Mouse (Mus musculus): ENCODE results near the gene Ndufs6. TPM values are rescaled to one million over a fixed set of nuclear protein-coding genes. Genes with fewer than 3 reads are reported as not detected.

Gene Ndufs6
- polyA plus RNA-seq, 1 experiment from 2014 or later, result 448 TPM

- Histone ChIP-seq H3K4me1 (replicated peaks; ENCODE audit: control insufficient read depth, insufficient read depth, low read length) (peaks cover 5% of the 10 kb centered on the region; the same call in 1 of the 2 replicates), H3K4me3 (ENCODE audit: low read depth, low read length) (no peak overlapping the region), H3K36me3 (ENCODE audit: control insufficient read depth, insufficient read depth, low read length) (peaks cover 53% of the 10 kb centered on the region), H3K9ac (ENCODE audit: low read length) (no peak overlapping the region), H3K4me2 (ENCODE audit: low read length) (no peak overlapping the region), H3K27me3 (replicated peaks; ENCODE audit: control insufficient read depth, insufficient read depth, low read length) (no peaks in the 10 kb centered on the region), H3K27ac (ENCODE audit: low read depth) (no peak overlapping the region), H3K9me3 (ENCODE audit: control insufficient read depth, low read length) (0 out of 2 replicates have a peak, but pooled peaks cover under 1% of the 10 kb centered on the region)
- DNase-seq (ENCODE audit: low spot score) (no peak), ATAC-seq (replicated peaks; ENCODE audit: low FRiP score, low TSS enrichment, low read depth) (no peak)
- WGBS, result 96% methylated on average over 4 of the region's 4 CpGs
Measured at GRCm38 (mm10) chr13:73323406-73323805, 4.9 kb downstream of the Ndufs6 start.

DNA sequence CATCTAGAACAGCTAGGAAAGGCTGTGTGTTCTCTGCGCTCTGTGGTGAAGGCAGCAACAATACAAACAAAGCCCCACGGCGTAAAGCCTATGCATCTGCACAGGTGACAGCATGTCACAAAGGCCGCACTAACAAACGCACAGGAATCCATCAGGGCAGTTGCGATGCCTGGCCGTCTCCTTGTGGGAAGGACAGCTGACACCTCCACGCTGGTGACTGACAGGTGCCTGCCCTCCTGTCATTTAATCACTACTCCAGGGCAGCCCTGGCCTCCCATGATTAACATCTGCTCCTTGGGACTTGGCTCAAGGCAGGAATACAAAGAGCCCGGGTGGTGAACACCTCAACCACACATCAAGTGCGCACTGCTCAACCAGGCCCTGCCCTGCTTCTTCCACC lies 5.7 kb downstream of the Ndufs6 start:
- no peak overlapping the region for H3K27ac ChIP-seq (ENCODE audit: low read depth)
- 91% methylated on average over 10 of the region's 10 CpGs for WGBS
- ATAC-seq (replicated peaks; ENCODE audit: low FRiP score, low TSS enrichment, low read depth), result no peak
- no peak overlapping the region for H3K4me2 ChIP-seq (ENCODE audit: low read length)
- H3K9ac ChIP-seq (ENCODE audit: low read length), result no peak overlapping the region
- no peaks in the 10 kb centered on the region for H3K27me3 ChIP-seq (replicated peaks; ENCODE audit: control insufficient read depth, insufficient read depth, low read length)
- H3K4me1 ChIP-seq (replicated peaks; ENCODE audit: control insufficient read depth, insufficient read depth, low read length), result peaks cover 3% of the 10 kb centered on the region; the same call in 1 of the 2 replicates
- H3K36me3 ChIP-seq (ENCODE audit: control insufficient read depth, insufficient read depth, low read length), result peaks cover 58% of the 10 kb centered on the region
- no peak for DNase-seq (ENCODE audit: low spot score)
- peaks cover 5% of the 10 kb centered on the region; the same call in 1 of the 2 replicates for H3K9me3 ChIP-seq (ENCODE audit: control insufficient read depth, low read length)
- no peak overlapping the region for H3K4me3 ChIP-seq (ENCODE audit: low read depth, low read length)

- no peaks in the 10 kb centered on the region for H3K27me3 ChIP-seq (replicated peaks; ENCODE audit: control insufficient read depth, insufficient read depth, low read length)
- H3K9ac ChIP-seq (ENCODE audit: low read length), result no peak overlapping the region
- H3K4me1 ChIP-seq (replicated peaks; ENCODE audit: control insufficient read depth, insufficient read depth, low read length), result no peaks in the 10 kb centered on the region
- no peak overlapping the region for H3K4me3 ChIP-seq (ENCODE audit: low read depth, low read length)
- ATAC-seq (replicated peaks; ENCODE audit: low FRiP score, low TSS enrichment, low read depth) (no peak), DNase-seq (ENCODE audit: low spot score) (no peak)
- no peak overlapping the region for H3K4me2 ChIP-seq (ENCODE audit: low read length)
- no peak overlapping the region for H3K27ac ChIP-seq (ENCODE audit: low read depth)
- peaks cover 51% of the 10 kb centered on the region for H3K36me3 ChIP-seq (ENCODE audit: control insufficient read depth, insufficient read depth, low read length)
- H3K9me3 ChIP-seq (ENCODE audit: control insufficient read depth, low read length), result peaks cover 12% of the 10 kb centered on the region
- 97% methylated on average over 4 of the region's 4 CpGs for WGBS
Measured at GRCm38 (mm10) chr13:73320048-73320447, 8.3 kb downstream of the Ndufs6 start.

DNA sequence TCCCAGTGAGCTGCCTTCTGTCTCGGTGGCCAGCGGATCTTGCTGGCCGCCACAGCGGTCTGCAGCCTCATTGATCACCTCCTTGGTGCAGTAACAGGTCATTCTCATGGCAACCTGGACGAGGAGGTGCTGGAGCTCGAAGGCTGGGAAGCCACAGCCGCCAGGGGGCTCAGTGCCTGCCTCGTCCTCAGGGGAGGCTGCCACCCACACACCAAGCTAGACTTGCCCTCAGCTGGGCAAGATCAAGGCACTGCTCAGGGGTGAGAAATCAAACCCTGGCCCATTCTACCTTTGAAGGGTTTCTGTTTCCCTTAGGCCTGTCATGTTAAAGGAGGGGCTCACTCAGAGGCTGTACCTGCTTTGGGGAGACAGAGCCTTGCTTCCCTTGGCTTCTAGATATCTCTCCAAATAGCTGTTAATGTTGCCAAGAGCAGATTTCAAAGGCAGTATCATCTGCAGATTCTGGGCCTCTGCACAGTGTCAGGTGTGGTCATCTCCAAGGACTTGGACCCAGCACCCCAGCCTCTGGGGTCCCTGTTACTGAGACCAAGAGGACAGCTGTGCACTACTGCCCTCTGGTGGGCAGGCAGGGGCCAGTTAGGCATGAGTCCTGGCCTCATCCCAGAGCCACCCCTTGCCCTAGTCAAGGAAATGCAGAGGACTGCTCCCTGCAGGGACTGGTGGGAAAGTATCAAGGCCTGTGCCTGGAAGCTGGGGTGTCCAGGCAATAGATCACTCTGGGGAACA lies 18.0 kb downstream of the Ndufs6 start:
- H3K27me3 ChIP-seq (replicated peaks; ENCODE audit: control insufficient read depth, insufficient read depth, low read length), result no peaks in the 10 kb centered on the region
- no peak overlapping the region for H3K4me2 ChIP-seq (ENCODE audit: low read length)
- WGBS, result 36% methylated on average over 8 of the region's 8 CpGs
- ATAC-seq (replicated peaks; ENCODE audit: low FRiP score, low TSS enrichment, low read depth) (peak; percentile 84), DNase-seq (ENCODE audit: low spot score) (peak; percentile 79)
- no peak overlapping the region for H3K4me3 ChIP-seq (ENCODE audit: low read depth, low read length)
- no peaks in the 10 kb centered on the region for H3K36me3 ChIP-seq (ENCODE audit: control insufficient read depth, insufficient read depth, low read length)
- H3K27ac ChIP-seq (ENCODE audit: low read depth), result no peak overlapping the region
- H3K9me3 ChIP-seq (ENCODE audit: control insufficient read depth, low read length), result no peaks in the 10 kb centered on the region
- no peak overlapping the region for H3K9ac ChIP-seq (ENCODE audit: low read length)
- H3K4me1 ChIP-seq (replicated peaks; ENCODE audit: control insufficient read depth, insufficient read depth, low read length), result no peaks in the 10 kb centered on the region

GRCm38 (mm10) chr13:73306430-73306829 lies 21.9 kb downstream of the Ndufs6 start:
- H3K9me3 ChIP-seq (ENCODE audit: control insufficient read depth, low read length), result no peaks in the 10 kb centered on the region
- H3K4me1 ChIP-seq (replicated peaks; ENCODE audit: control insufficient read depth, insufficient read depth, low read length), result 0 out of 2 replicates have a peak, but pooled peaks cover 4% of the 10 kb centered on the region
- no peaks in the 10 kb centered on the region for H3K27me3 ChIP-seq (replicated peaks; ENCODE audit: control insufficient read depth, insufficient read depth, low read length)
- DNase-seq (ENCODE audit: low spot score) (no peak), ATAC-seq (replicated peaks; ENCODE audit: low FRiP score, low TSS enrichment, low read depth) (no peak)
- 65% methylated on average over 4 of the region's 4 CpGs for WGBS
- no peak overlapping the region for H3K27ac ChIP-seq (ENCODE audit: low read depth)
- no peak overlapping the region for H3K9ac ChIP-seq (ENCODE audit: low read length)
- H3K36me3 ChIP-seq (ENCODE audit: control insufficient read depth, insufficient read depth, low read length), result no peaks in the 10 kb centered on the region
- no peak overlapping the region for H3K4me3 ChIP-seq (ENCODE audit: low read depth, low read length)
- H3K4me2 ChIP-seq (ENCODE audit: low read length), result no peak overlapping the region

DNA sequence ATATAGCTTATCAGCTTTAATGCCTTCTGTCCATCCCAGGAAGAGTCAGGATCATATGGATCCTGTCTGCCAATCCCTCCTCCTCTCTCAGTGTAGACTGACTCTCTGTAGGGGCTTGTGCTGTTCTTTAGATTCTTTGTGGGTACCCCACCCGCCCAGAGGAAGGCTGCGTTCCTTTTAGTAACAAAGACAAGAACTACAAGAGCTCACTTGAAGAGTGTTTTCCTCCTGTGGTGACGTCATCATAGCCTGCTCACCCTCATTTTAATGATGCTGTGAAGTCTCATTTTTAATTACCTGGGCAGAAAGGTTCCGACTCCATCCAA lies 22.3 kb downstream of the Ndufs6 start:
- WGBS, result 56% methylated on average over 4 of the region's 4 CpGs
- DNase-seq (ENCODE audit: low spot score), result no peak

GRCm38 (mm10) chr13:73305398-73306084 lies 22.8 kb downstream of the Ndufs6 start:
- ATAC-seq (replicated peaks; ENCODE audit: low FRiP score, low TSS enrichment, low read depth), result no peak
- no peak overlapping the region for H3K27ac ChIP-seq (ENCODE audit: low read depth)
- no peak overlapping the region for H3K4me3 ChIP-seq (ENCODE audit: low read depth, low read length)

More for the DNA sequence above, 22.3 kb downstream of the Ndufs6 start:
- ATAC-seq (replicated peaks; ENCODE audit: low FRiP score, low TSS enrichment, low read depth), result no peak
- H3K36me3 ChIP-seq (ENCODE audit: control insufficient read depth, insufficient read depth, low read length), result no peaks in the 10 kb centered on the region
- no peak overlapping the region for H3K4me2 ChIP-seq (ENCODE audit: low read length)
- 0 out of 2 replicates have a peak, but pooled peaks cover 4% of the 10 kb centered on the region for H3K4me1 ChIP-seq (replicated peaks; ENCODE audit: control insufficient read depth, insufficient read depth, low read length)
- H3K9ac ChIP-seq (ENCODE audit: low read length), result no peak overlapping the region
- no peaks in the 10 kb centered on the region for H3K27me3 ChIP-seq (replicated peaks; ENCODE audit: control insufficient read depth, insufficient read depth, low read length)
- H3K4me3 ChIP-seq (ENCODE audit: low read depth, low read length), result no peak overlapping the region
- H3K27ac ChIP-seq (ENCODE audit: low read depth), result no peak overlapping the region
- H3K9me3 ChIP-seq (ENCODE audit: control insufficient read depth, low read length), result no peaks in the 10 kb centered on the region

GRCm38 (mm10) chr13:73304729-73305128 lies 23.6 kb downstream of the Ndufs6 start:
- H3K4me3 ChIP-seq (ENCODE audit: low read depth, low read length), result no peak overlapping the region
- H3K27me3 ChIP-seq (replicated peaks; ENCODE audit: control insufficient read depth, insufficient read depth, low read length), result no peaks in the 10 kb centered on the region
- H3K9me3 ChIP-seq (ENCODE audit: control insufficient read depth, low read length), result no peaks in the 10 kb centered on the region
- H3K9ac ChIP-seq (ENCODE audit: low read length), result no peak overlapping the region
- 0 out of 2 replicates have a peak, but pooled peaks cover 4% of the 10 kb centered on the region for H3K4me1 ChIP-seq (replicated peaks; ENCODE audit: control insufficient read depth, insufficient read depth, low read length)
- 34% methylated on average over 6 of the region's 6 CpGs for WGBS
- no peak overlapping the region for H3K4me2 ChIP-seq (ENCODE audit: low read length)
- no peaks in the 10 kb centered on the region for H3K36me3 ChIP-seq (ENCODE audit: control insufficient read depth, insufficient read depth, low read length)
- 0 out of 2 replicates have a peak, but pooled peaks have one; percentile 32 for ATAC-seq (replicated peaks; ENCODE audit: low FRiP score, low TSS enrichment, low read depth)
- no peak for DNase-seq (ENCODE audit: low spot score)
- no peak overlapping the region for H3K27ac ChIP-seq (ENCODE audit: low read depth)

More at GRCm38 (mm10) chr13:73305398-73306084, 22.8 kb downstream of the Ndufs6 start:
- H3K4me2 ChIP-seq (ENCODE audit: low read length), result no peak overlapping the region
- H3K4me1 ChIP-seq (replicated peaks; ENCODE audit: control insufficient read depth, insufficient read depth, low read length), result 0 out of 2 replicates have a peak, but pooled peaks cover 4% of the 10 kb centered on the region
- no peak for DNase-seq (ENCODE audit: low spot score)
- no peaks in the 10 kb centered on the region for H3K27me3 ChIP-seq (replicated peaks; ENCODE audit: control insufficient read depth, insufficient read depth, low read length)
- H3K9me3 ChIP-seq (ENCODE audit: control insufficient read depth, low read length), result no peaks in the 10 kb centered on the region
- H3K9ac ChIP-seq (ENCODE audit: low read length), result no peak overlapping the region
- H3K36me3 ChIP-seq (ENCODE audit: control insufficient read depth, insufficient read depth, low read length), result no peaks in the 10 kb centered on the region
- WGBS, result 50% methylated on average over 8 of the region's 8 CpGs
